Mouse (Mus musculus) forebrain, embryonic 13.5 days (tissue): ENCODE measurements around the gene Ptafr. TPM values are rescaled to one million over a fixed set of nuclear protein-coding genes. Genes with fewer than 3 reads are reported as not detected.

ENCODE experiments used
- ATAC-seq: fragments of 200-750 bp; cut with Nextera tagmentation; 2 replicates; pipeline ENCODE4 v1.8.0; 2017
- H3K27ac ChIP-seq: fragments of 300-500 bp; sonication (generic); 2 replicates; pipeline ENCODE4 v1.5.1; 2015; ENCODE audit warnings: inconsistent platforms, mild to moderate bottlenecking, moderate library complexity
- H3K27me3 ChIP-seq: fragments of 300-500 bp; sonication (generic); 2 replicates; pipeline ENCODE4 v1.6.1; 2015; ENCODE audit warnings: mild to moderate bottlenecking, inconsistent platforms
- H3K36me3 ChIP-seq: fragments of 300-500 bp; sonication (generic); 2 replicates; pipeline ENCODE4 v1.6.1; 2015; ENCODE audit warnings: mild to moderate bottlenecking, inconsistent platforms; ENCODE audit not compliant: poor library complexity, severe bottlenecking
- H3K4me1 ChIP-seq: fragments of 300-500 bp; sonication (generic); 2 replicates; pipeline ENCODE4 v1.6.1; 2015; ENCODE audit warnings: inconsistent platforms
- H3K4me2 ChIP-seq: fragments of 300-500 bp; sonication (generic); 2 replicates; pipeline ENCODE4 v1.6.1; 2015; ENCODE audit warnings: inconsistent platforms, mild to moderate bottlenecking, moderate library complexity
- H3K4me3 ChIP-seq: fragments of 300-500 bp; sonication (generic); 2 replicates; pipeline ENCODE4 v1.5.1; 2015; ENCODE audit warnings: mild to moderate bottlenecking, inconsistent platforms
- H3K9ac ChIP-seq: fragments of 300-500 bp; sonication (generic); 2 replicates; pipeline ENCODE4 v1.6.1; 2015; ENCODE audit warnings: mild to moderate bottlenecking, inconsistent platforms
- H3K9me3 ChIP-seq: fragments of 300-500 bp; sonication (generic); replicated peaks from 2 replicates; pipeline ENCODE4 v1.6.1; 2016; ENCODE audit warnings: inconsistent platforms
- WGBS: fragments of 180-500 bp; shearing (Covaris S2); methylation state at CpG from one replicate; pipeline ENCODE4 v1.1.7; 2015; 5-methylcytosine and 5-hydroxymethylcytosine counted together
- polyA plus RNA-seq: library from polyadenylated mRNA; unstranded; fragments of >200 nt; fragmentation: Nextera tagmentation; extraction: Ambion mirVana; gene quantifications from 2 replicates; pipeline ENCODE4 v1.2.1, GENCODE M21; 2015

The Ptafr gene
- polyA plus RNA-seq, 1 experiment from 2014 or later = 0.13 TPM

DNA sequence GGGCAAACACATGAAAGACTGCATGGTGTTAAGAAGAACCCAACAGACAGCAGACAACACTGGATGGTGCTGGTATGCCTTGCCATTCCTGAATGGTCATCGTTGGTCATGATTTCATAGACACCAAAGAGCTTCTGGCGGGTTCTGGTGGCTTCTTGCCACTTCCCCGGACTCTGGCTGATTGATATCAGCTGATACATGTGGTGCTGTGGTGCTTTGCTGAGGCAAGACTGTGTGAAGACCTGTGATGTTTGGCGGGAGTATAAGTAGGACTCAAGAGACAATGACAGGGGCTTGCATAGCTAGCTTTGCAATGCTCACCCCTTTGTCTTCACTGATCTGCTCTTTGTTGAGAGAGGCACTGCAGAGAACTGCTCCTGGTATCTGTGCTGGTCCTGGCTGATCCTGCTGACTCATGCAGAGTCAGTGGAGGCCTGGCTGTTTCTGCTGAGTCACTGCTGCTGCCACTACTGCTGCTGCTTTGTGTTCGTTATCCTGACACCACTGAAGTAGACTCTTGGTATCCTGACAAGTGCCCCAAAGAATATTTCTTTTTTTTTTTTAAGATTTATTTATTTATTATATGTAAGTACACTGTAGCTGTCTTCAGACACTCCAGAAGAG, 60.3 kb downstream of the Ptafr start:
- H3K4me1 ChIP-seq = no peaks in the 10 kb centered on the region
- H3K9ac ChIP-seq = no peak overlapping the region
- H3K27ac ChIP-seq = no peak overlapping the region
- ATAC-seq = no peak
- H3K4me2 ChIP-seq = no peak overlapping the region
- H3K27me3 ChIP-seq = no peaks in the 10 kb centered on the region
- no peaks in the 10 kb centered on the region for H3K9me3 ChIP-seq
- no peaks in the 10 kb centered on the region for H3K36me3 ChIP-seq
- 85% methylated on average over 5 of the region's 5 CpGs for WGBS
- H3K4me3 ChIP-seq = no peak overlapping the region

DNA sequence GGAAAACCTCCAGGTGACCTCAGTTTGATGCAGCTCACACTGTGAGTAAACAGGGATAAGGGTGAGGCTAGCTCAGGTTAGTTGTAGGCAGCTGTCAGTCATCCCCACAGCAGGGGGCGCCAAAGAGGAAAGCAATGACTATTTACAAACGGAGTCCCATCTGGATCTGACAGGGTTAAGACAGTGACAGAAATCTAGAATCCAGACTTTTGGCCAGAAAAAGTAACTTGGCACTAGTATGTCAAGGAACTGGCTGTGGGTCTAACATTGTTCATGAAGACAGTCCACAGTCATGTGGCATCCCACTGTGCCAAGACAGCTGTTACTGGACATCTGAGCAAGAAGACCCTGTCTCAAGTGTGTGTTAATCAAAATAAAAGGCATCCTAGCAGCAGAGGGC, 65.0 kb downstream of the Ptafr start:
- H3K4me2 ChIP-seq = no peak overlapping the region
- no peak overlapping the region for H3K9ac ChIP-seq
- no peak overlapping the region for H3K4me3 ChIP-seq
- WGBS = 13% methylated on average over 2 of the region's 2 CpGs
- ATAC-seq = no peak
- H3K27me3 ChIP-seq = no peaks in the 10 kb centered on the region
- no peaks in the 10 kb centered on the region for H3K9me3 ChIP-seq
- H3K36me3 ChIP-seq = no peaks in the 10 kb centered on the region
- no peaks in the 10 kb centered on the region for H3K4me1 ChIP-seq
- H3K27ac ChIP-seq = no peak overlapping the region

Other genes starting within 250 kb of the Ptafr start
- gene Trnau1ap, start 234.5 kb upstream of the Ptafr start, polyA plus RNA-seq = 87.8 and 96.4 TPM in 2 replicates
- gene Rcc1, start 210.5 kb upstream of the Ptafr start, polyA plus RNA-seq = 82.2 and 89.5 TPM in 2 replicates
- 17.5 and 18.7 TPM in 2 replicates for gene Phactr4, start 141.6 kb upstream of the Ptafr start, polyA plus RNA-seq
- gene Med18, start 100.1 kb upstream of the Ptafr start, polyA plus RNA-seq = 26.1 and 28.1 TPM in 2 replicates
- 6.3 and 7.0 TPM in 2 replicates for gene Sesn2, start 53.6 kb upstream of the Ptafr start, polyA plus RNA-seq
- 1,115 and 1,299 TPM in 2 replicates for gene Atpif1, start 30.4 kb upstream of the Ptafr start, polyA plus RNA-seq
- gene Dnajc8, start 28.5 kb upstream of the Ptafr start, polyA plus RNA-seq = 162 and 175 TPM in 2 replicates
- 24.1 and 25.3 TPM in 2 replicates for gene Eya3, start 74.9 kb downstream of the Ptafr start, polyA plus RNA-seq
- gene Xkr8, start 168.5 kb downstream of the Ptafr start, polyA plus RNA-seq = 3.2 and 3.3 TPM in 2 replicates
- 1.7 and 2.7 TPM in 2 replicates for gene Smpdl3b, start 193.2 kb downstream of the Ptafr start, polyA plus RNA-seq
- 114 and 123 TPM in 2 replicates for gene Rpa2, start 204.3 kb downstream of the Ptafr start, polyA plus RNA-seq
- 0.20 and 0.26 TPM in 2 replicates for gene Themis2, start 232.3 kb downstream of the Ptafr start, polyA plus RNA-seq